Mouse (Mus musculus): ENCODE results near the gene Il2rg.

The Il2rg gene

DNA sequence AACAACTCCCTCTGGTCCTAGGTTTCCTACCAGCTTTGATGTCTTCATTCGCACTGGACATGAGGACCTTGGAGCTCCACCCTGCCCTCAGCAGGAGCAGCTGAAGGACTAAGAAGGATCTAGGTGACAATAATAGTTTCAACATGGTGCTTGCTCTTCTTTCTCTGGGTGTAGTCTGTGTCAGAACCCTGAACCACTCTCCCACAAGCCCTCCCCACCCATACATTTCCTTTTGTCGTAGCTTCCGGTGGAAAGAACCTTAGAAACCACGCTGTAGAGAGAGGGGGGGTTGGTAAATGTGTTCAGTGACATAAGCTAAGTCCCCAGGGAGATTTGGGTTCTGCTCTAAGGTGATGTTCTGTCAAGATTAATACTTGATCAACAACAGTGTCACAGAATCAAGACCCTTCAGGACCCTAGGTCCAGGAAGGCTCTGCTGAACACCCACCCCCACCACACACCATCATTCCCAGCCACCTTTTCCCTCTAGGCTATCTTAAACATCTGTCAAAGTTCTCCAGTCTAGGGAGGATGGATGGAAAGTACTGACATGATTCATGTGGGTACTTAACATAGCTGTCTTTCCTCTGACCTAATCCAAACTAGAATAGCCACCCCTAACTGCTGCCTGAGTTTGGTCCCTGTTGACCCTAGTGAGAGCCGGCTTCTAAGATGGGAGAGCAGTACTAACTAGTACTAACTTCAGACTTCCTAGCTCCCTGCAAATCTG lies at the start of gene Il2rg:
TSS of gene Il2rg (minus strand) at position 231 of the 730 bp plus-strand sequence.
- no peak for DNase-seq

DNA sequence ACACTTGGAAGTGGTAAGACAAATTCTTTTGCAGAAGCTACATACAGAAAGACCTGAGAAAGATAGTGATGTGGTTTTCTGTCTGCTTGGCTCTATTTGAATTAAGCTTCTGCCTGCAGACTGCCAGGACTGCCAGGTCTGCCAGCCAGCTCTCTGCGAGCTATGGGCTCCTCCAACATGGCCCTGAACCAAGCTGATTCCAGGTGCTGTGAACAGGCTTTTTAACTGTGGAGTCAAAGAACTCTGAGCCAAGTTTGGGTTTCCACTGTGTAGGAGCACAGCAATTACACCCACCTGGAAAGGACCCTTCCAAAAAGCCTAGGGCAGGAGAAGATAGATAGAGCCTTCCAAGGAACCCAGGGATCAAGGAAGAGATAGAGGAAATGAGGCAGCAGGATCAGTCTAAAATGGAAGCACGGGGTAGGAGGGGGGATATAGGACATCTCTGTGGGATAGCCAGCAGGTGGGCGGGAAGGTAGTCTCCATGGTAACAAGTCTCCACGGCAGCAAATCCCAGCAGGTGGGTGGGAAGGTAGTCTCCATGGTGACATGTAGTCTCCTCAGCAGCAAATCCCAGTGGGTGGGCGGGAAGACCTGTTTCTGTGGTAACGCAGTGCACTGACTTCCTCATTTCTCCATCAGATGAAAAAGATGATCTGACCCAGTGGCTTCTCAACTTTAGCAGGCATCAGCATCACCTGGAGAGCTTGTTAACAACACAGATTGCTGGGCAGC lies 45.7 kb upstream of the Il2rg start:
- peak; percentile 34 for DNase-seq

DNA sequence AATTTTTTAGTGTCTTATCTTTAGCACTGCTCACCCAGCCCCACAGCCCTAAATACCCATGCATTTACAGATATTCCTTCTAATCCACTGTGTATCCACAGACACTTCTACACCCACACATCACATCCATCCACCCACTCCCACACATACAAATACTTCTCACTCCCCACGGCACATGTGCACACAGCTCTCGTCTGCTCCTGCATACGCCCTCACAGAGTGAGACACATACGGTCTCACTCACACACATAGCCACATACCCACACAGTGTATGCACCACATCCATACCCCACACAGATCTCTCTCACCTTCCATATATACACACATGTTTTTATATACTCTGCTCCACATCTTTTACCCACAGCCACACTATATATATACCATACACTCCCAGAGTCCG lies 41.2 kb upstream of the Il2rg start:
- no peak for DNase-seq

DNA sequence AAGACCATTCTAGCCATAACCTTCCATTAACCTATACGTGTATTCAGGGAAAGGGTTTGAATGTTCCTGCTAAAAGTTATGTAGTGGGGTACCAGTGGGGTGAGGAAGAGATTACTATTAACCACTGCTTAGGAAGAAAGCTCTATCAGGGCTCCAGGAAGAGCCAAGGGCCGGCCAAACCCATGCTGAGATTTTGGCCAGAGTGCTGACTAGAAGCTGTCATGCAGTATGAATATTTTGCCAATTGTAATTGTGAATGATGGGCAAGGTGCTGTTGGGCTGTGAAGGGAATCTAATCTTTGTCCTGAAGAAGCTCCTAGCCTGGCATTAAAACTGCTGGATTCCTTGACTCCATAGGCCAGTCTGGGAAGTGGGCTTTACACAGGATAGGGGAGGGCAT lies 36.6 kb upstream of the Il2rg start:
- no peak for DNase-seq

DNA sequence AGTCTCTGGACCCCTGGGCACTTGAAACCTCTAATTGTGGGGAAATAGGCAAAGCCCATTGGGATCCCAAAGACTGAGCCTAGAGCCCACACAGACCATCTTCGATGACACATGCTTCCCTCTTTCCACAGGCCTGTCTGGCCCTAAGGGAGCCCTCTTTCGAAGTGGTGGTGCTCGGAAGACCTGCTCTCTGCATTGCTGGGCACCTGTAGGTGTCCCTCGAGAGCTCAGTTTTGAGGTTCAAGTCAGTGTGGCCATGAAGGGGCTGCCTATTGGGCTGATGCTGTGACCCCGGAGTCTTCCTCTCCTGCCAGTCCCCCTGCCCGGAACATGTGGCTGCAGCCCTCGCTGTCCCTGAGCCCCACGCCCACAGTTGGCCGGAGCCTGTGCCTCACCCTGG lies 33.6 kb upstream of the Il2rg start:
- no peak for DNase-seq

DNA sequence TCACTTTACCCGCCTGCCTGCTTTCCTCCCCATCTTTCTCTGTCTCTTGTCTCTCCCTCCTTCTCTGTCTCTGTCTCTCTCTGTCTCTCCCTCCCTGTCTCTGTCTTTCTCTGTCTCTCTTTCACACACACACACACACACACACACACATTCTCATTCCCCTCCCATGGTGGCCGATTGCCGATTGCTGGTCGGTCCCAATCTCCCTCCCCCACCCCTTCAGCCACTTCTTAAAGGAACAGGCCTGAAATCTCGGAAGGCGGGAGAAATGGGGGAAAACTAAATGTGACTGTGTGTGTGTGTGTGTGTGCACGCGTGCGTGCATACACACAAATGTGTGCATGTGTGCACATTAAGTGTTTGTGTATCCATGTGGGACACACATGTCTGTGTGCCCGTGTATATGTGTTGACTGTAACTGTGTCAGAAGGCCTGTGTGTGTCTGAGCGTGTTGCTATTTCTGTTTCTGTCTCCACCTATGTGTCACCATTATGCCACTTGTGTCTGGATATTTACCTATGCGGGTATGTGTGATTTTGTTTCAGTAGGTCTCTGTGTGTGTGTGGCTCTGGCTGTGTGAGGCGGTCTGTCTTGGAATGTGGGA lies 32.5 kb upstream of the Il2rg start:
- peak; percentile 62 for DNase-seq

DNA sequence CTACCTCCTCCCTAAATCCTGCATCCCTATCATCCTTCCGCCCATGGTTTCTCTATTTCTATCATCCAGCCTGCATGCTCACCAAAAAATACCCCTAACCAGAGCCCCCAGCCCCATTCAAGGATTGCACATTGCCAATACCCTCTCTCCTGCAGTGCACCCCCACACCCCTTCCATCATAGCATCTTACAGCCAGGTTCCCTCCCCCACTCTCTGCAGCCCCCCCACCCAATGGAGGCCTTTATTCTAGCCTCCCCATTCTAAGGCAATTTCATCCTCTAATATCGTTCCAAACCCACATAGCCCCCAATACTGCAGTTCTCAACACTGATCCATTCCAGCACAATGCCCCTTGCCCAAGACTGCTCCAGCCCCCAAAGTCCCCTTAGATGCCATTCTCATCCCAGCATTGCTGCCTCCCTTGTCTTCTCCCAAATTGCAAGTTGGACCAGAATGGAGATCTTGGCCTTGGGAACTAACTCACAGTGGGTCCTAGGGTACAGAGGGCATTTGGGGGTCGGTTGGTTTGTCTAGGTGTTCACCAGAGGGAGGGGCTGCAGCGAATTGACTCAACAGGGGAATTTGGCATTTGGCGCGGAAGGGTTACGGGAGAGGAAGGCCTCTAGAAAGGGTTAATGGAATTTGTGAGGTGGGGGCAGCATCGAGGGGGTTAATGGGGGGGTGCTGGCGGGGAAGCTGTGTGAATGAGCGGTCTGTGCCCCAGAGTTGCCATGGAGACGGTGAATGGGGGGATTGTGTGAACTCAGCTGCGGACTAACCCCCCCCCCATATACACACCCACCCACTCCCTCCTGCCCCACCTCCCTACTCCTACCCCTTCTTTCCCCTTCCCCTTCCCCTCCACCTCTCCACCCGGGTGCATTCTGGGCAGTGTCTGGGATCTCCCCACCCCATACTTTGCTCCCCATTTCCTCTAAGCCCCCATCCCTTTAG lies 31.7 kb upstream of the Il2rg start:
- peak; percentile 61 for DNase-seq

DNA sequence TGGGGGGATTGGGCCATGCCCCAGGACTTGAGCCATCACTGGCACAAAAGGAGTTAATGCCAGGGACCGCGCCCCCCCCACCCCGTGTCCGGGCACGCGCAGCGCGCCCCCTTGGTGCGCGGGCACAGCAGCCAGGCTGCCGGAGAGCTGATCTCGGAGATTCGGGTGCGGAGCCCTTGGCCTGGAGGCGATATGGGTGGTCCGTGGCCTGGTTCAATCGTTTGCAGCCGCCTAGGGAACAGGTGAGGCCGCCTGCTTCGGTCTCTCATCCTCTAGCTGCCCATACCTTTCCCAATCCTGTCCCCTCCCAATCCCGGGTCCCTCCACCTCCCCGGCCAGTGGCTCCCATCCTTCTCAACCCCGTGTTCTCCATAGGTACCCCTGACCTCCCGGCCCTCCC lies 31.0 kb upstream of the Il2rg start, which contains the start of gene Nlgn3:
TSS of gene Nlgn3 (plus strand) at position 114 of the 400 bp plus-strand sequence.
- DNase-seq: peak; percentile 45

DNA sequence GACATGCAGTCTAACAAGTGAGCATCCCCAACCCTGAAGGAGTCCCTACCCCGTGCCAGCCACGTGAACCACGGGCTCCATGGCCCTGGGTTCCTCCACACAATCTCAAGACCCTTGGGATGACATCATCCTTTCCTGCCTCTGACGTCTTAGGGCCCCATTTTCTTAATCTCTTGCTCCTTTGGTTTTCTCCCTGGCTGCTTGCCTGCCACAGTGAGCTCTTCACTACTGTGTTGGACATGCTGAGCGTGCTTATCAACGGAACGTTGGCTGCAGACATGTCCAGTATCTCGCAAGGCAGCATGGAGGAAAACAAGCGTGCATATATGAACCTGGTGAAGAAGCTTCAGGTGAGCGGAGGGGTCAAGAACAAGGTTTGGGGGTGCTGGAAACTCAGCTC lies 22.1 kb upstream of the Il2rg start:
- DNase-seq: no peak

DNA sequence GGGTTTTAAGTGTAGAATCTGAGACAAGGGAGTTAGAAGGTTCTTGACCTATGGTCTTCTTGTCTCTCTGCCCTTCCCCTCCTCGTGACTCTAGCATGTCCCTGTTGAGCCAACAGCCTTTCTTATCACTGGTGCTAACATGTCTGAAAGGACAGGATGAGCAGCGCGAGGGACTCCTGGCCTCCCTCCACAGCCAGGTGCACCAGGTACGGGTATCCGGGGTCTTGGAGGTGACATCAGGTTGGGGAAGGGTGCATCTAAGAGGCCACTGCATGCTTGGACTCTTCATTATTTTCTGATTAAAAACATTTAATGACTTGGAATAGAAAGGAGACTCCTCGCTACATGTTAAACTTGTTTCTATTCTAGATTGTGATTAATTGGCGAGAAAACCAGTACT lies 21.0 kb upstream of the Il2rg start:
- DNase-seq: no peak

DNA sequence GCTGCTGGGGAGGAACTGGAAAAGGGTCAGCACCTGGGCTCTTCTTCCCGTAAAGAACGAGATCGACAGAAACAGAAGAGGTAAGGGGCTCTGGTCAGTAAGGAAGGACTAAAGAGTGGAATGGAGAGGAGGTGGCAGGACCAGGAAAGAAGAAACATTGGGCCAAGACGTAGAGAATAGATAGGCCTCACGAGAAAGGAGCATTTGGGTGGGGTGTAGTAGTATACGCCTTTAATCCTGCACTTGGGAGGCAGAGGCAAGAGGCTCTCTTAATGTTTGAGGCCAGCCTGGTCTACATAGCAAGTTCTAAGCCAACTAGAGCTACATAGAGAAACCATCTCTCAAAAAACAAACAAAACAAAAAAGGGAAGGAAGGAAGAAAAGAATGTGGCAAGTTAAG lies 20.4 kb upstream of the Il2rg start:
- DNase-seq: no peak

DNA sequence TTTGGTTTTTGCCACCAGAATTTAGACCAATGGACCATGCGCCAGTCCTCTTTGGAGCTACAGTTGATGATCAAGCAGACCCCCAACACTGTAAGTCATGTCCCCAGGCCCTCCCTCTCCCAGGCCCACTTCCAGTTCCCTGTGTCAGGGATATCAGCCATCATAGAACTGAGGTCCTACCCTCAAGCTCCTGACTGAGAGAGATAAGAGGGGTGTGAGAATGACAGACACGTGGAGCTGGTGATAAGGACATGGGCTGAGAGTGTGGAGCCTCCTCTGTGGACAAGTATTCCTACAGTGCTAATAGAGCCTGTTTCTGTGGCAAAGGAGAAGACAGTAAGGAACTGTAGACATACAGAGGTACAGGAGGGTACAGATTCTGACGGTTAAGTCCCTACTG lies 19.5 kb upstream of the Il2rg start:
- DNase-seq: no peak

DNA sequence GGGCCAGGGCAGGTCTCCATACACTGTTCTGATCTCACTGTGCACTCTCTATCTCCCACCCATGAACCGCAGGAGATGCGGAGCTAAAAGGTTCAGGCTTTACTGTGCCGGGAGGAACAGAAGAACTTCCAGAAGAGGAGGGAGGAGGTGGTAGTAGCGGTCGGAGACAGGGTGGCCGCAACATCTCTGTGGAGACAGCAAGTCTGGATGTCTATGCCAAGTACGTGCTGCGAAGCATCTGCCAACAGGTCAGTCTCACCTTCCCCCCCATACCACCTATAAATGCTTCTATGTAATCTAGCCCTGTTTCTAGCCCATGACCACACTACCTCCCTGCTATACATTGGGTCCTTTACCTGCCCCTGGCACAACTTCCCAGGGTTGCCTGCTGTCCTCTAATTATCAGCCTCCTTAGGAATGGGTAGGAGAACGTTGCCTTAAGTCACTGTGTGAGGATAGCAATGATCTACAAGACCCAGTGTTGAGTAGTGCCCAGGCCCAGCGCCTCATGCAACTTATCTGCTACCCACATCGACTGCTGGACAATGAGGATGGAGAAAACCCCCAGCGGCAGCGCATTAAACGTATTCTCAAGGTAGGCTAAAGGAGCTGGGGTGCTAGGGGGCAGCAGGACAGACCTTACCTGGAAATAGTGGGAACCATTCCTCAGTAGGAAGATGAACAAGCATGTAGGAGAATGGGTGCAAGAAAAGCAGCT lies 18.1 kb upstream of the Il2rg start:
- DNase-seq: no peak

DNA sequence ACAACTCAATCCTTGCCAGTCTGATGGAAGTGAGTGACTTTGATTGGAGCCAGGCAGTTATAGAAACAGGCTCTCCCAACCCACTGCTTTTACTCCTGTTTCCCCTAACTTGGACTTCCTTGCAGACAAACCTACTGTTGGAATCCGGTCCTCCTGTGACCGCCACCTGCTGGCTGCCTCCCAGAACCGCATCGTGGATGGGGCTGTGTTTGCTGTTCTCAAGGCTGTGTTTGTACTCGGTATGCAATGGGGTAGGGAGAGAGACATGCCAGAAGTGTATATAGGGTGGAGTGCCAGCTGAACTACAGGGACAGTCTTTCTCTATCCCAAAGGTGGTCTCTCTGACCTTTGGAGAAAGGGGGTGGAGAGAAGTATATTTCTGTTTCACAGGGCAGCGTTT lies 17.5 kb upstream of the Il2rg start:
- DNase-seq: peak; percentile 49

DNA sequence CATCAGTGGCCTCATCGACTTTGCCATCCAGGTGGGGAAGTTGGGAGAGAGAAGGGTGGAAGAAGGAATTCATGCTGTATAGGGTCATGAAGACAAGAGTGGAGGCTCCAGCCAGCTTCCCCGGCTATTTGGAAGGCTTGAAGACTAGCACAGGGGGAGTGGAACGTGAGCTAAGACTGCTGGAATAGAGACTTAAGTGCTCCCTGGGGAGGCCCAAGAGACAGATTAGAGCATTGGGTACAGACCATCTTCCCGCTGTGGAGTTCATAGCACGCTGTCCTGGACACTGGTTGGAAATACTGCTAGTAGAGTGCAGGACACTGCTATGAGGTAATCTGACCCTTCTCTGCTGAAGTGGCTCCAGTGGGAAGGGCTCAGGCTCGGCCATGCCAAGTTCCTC lies 14.8 kb upstream of the Il2rg start:
- DNase-seq: no peak

DNA sequence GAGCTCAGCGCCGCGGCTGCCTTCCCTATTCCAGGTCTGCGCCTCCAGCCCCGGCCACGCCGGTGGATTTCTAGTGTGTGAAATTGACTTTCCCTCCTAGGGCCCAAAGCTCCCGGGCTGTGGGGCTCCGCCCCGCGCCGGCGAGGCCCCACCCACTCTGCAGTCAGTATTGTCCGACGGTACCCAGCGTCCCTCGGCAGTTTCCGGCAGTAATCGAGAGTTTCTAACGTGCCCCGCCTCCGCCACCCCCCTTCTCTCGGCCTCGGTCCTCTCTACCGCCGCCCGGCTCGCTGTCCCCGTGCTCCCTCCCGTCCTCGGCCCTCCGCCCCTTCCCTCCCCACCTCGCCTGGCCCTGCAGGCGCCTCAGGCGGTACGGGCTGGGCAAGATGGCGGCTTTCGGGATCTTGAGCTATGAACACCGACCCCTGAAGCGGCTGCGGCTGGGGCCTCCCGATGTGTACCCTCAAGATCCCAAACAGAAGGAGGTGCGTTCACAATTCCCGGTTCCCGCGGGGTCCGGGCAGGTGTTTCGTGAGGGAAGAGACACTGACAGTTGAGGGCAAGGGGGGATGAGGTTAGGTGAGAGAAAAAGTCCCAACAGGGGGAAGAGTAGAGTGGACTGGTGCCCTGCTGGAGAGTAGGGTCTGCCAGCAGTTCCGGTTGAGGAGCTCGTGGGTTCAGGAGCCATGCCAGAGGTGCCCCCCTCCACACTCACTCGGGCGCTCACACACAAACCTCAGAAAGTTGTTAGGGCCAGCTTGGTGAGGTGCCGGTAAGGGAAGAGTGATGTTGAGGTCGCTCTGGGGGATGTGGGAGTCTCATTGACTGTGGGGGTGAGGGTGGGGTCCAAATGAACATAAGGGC lies 6.1 kb upstream of the Il2rg start, which contains the start of gene Med12:
TSS of gene Med12 (plus strand) at position 156 of the 864 bp plus-strand sequence.
- peak; percentile 92 for DNase-seq

DNA sequence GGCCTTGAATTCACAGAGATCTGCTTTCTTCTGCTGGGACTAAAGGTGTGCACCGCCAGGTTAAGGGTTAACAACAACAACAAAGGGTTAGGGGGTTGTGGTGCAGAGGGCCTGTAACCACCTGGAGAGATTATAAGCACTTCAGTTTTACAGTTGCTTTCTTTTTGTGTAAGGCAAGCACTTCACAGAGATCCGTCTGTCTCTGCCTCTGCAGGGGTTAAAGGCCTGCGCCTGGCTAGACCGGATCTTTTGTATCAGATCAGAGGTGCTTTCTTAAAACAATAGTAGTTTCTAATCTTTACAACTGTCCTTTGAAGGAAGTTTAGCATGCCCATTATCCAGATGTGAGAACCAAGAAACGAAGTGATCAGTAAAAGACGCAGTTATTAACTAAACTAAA lies 5.4 kb upstream of the Il2rg start:
- DNase-seq: no peak

DNA sequence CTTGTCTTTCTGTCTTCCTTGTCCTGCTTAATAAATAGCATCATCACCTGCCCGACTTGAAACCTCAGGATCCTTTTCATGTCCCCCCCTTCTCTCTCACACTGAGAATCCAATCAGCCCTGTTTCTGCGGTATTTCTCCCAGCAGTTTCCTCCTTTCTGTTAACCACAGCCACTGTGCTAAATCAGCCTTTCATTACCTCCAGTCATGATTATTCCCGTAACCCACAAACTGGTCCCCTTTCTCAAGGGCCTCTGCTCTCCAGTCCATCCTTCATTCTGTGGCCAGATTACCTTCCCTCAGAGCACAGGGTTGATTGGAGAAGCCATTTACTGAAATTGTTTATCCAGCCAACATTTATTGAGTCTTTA lies 685 bp upstream of the Il2rg start, which contains the start of gene Gm20489:
TSS of gene Gm20489 (minus strand) at position 269 of the 370 bp plus-strand sequence.
- DNase-seq: no peak

DNA sequence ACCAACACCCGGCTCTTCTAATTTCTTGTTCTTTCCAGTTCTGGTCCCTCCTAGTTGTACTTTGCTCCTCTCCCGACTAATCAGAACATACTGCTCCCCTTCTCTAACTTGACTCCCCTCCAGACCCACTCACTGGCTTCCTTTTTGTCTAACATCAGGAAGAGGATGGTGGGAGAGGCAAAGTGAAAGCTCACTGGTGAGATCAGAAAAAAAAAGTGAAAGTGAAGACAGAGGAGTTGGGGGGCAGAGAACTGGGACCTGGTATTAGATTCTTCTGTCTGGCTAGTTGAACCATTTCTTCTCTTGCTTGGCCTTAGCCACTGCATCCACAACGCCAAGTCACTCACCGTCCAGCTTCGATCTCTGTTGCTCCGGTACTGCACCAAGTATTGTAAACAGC lies 1.4 kb downstream of the Il2rg start:
- no peak for DNase-seq

DNA sequence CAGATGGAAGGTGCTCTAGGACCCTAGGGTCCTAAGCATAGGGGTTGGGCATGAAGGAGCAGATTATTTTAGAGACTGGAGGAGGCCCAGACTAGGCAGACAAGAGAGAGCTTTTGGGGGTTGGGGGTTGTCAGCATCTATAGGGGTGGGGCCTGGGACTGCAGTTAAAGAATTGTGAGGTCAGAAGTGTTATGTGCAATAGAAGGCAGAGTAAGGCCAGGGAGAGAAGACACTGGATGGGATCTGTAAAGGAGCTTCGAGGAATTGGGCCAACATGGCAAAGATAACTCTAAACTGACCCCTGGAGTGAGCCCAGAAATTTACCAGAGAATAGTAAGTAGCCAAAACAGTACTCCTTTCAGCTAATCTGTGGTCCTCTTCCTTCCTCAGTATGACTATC lies 4.2 kb downstream of the Il2rg start, which contains the start of gene Gm614:
TSS of gene Gm614 (minus strand) at position 101 of the 400 bp plus-strand sequence.
- DNase-seq: no peak
